Mouse (Mus musculus) v-Abl transformed pro-B cells (cell line): ENCODE data around the gene Trmt112.

Experiments used
- in situ Hi-C, 2 experiments: fragments of 400-800 bp; cut with MboI; formaldehyde crosslinking; loops; one replicate each; pipeline ENCODE4 v1.15.1; 2025; ENCODE audit not compliant: unreplicated experiment in 2 of 2

Trmt112 gene

DNA sequence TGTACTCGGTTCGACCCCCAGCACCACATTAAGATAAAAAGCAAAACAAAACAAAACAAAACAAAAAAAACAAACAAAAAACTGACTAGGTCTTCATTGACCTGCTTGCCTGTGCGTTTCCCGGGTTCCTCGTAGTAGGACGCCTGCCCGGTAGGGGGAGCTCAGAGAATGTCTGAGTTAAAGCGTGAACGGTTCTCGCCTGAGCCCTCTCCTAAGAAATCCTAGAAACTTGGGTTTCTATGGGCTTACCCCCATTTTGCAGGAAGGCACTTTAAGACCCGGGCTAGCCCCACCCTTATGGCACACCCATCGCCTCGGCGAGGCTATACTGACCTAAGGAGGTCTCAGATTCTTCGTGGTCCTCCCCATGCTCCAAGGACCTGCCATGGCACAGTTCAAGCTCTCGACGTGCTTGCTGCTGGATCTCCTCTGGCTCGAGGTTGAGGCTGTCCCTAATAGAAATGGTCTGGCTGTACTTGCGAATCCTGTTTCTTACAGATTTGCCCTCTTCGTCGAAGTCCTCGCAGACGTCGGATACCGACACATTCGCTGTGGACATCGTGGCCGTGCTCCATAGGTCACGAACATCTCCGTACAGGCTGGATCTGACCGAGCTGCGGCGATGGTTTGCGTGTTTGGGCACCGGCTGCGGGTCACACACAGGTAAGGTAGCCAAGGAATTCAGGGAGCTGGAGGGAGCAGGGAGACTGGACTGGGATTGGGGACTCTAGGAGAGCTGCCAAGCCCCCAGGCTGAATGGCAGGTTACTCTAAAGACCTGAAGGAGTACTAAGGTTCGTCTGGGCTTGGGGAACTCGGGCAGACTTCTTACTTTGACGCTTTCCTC, 15.2 kb downstream of the Trmt112 start:
- in situ Hi-C loops, result loop anchor here (5.0 kb wide), 2 partner anchors 53 to 98 kb away; partner anchors contain the start of gene Plcb3 (in 2 of the 2)

GRCm38 (mm10) chr19:6925307-6925573, 15.7 kb downstream of the Trmt112 start, which contains the start of gene Catsperz:
Gene Catsperz (minus strand): TSS chr19:6925380.
- in situ Hi-C loops, result no loop called here

DNA sequence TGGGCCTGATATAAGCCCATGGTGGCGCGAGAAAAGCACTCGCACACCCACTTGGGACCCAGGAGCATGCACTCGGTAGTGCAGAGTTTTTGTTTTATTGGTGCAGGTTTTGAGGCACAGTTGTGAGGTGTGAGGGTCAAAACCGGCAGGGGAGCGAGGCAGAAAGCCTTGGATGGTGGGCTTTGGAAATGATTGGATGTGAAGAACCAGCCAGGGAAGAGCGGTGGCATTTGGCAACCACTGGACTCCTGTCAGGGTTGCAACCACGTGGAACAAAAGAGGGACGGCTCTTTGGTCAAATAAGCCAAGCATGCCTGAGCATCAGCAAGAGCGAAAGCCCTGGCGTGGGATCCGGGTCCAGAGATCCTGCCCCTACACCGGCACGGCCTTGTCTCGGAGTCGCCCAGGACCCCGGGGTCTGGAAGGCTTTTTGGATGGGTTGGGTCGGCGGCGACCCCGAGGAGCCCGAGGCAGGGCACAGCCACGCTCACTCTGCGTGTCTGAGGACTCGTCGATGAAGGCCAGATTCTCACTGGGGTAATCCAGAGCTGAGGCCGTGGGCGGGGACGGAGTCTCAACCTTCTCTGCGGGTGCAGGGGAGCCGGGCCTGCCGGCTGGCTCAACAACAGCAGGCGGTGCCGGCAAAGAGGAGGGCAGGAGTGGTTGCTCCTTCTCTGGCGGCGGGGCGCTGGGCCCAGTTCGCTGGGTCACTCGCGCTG, 16.3 kb downstream of the Trmt112 start:
- in situ Hi-C loops, result no loop called here

DNA sequence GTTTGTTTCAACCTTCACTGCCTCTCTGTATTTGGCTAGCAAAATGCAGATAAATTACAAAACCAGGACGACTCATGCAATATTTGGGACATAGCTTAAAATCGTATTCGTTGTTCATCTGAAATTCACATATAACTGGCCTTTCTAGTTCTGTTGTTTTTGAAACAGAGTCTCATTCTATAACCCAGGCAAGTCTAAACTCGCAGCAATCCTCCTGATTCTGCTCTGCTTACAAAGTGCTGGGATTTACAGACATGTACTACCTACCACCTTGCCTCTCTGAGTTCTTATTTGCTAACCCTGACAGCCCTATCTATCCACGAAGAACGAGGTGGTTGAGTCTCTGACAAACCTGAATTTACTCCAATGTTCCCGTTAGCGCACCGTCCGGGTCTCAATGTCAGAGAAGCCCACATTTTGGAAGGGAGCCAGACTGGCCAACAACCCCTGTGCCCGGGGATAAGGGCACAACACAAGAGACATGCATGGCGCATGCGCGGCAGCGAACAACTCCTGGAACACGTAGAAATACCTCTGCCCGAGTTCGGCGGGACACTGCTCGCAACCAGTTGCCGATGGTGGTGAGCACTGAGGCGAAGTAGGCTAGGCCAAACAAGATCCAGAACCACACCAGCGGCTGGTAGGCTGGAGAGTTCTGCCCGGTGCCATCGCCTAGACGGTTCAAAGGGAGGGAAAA, 17.2 kb downstream of the Trmt112 start:
- in situ Hi-C loops, result no loop called here

DNA sequence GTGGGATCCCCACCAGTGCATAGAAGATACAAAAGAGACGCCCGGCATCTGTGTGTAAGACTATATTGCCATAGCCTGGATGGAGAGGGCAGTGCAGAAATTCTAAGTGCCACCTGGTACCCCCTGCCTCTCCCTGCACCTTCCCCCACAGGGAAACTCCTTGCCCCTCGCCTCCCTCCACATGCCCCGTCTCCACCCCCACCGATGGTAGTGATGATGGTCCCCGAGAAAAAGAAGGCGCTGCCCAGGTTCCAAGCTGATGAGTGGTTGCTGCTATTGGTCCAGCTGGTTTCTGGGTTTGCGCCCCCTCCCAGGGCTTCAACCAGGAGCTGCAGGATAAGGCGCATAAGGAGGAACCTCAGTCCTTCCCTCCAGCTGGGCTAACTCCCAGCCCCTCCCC, 18.6 kb downstream of the Trmt112 start:
- in situ Hi-C loops, result no loop called here

DNA sequence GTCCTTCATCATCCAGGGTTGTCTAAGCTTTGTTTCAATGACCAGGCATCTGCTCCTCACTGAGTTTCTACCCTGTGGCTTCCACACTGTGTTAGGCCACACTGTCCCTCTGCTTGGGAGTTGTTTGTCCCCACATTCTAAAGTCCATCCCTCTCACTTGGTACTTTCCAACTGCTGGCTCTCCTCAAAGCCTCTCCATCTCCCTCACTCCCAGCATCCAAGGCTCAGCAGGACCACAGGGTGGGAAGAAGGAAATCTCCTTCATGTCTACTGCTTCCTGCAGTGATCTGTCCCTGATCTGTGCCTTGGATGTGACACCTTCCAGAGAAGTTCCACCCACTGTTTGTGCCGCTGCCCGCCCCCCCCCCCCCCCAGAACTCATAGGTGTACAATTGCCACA, 21.5 kb downstream of the Trmt112 start:
- in situ Hi-C loops, result loop anchor here in 1 of 2 experiments (5.0 to 10.0 kb wide), 2 partner anchors 91 to 436 kb away; no protein-coding TSS in a partner anchor

DNA sequence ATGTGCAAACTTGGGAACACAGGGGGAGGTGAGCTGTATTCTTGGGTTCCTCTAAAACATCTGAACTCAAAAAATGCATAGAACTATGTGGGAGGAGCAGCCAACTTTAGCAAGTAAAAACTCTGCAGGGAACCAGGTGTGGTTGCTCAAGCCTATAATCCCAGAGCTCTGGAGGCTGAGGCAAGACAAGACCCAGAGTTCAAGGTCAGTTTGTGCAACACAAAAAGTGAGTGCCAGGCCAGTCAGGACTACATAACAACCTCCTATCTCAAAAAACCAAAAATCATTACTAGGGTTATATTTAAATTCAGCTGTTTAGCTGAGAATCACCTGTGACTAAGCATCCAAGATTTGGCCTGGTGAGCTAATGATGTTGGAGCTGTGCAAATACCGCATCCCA, 22.5 kb downstream of the Trmt112 start:
- in situ Hi-C loops, result loop anchor here in 1 of 2 experiments (5.0 to 10.0 kb wide), 2 partner anchors 90 to 437 kb away; no protein-coding TSS in a partner anchor

- in situ Hi-C loops, result loop anchor here in 1 of 2 experiments (5.0 to 10.0 kb wide), 2 partner anchors 89 to 438 kb away; no protein-coding TSS in a partner anchor
Observed at GRCm38 (mm10) chr19:6933102-6933435, 23.6 kb downstream of the Trmt112 start.

GRCm38 (mm10) chr19:6933436-6934194, 24.1 kb downstream of the Trmt112 start:
- in situ Hi-C loops, result loop anchor here in 1 of 2 experiments (5.0 to 10.0 kb wide), 2 partner anchors 89 to 439 kb away; no protein-coding TSS in a partner anchor

GRCm38 (mm10) chr19:6934195-6934977, 24.9 kb downstream of the Trmt112 start, which contains the start of gene Kcnk4:
Gene Kcnk4 (minus strand): TSS chr19:6934515.
- in situ Hi-C loops, result loop anchor here in 1 of 2 experiments (5.0 to 10.0 kb wide), 2 partner anchors 88 to 440 kb away; no protein-coding TSS in a partner anchor

DNA sequence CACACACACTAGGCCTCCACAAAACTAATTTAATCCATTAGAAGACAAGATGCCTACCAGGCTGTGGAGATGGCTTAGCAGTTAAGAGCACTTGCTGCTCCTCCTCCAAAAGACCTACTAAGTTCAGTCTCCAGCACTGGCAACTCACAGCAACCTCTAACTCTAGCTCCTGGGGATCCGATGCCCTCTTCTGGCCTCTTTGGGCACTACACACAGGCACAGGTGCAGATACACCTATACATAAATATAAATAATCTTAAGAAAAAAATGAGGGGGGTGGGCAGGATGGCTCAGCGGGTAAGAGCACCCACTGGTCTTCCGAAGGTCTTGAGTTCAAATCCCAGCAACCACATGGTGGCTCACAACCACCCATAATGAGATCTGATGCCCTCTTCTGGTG, 26.8 kb downstream of the Trmt112 start:
- in situ Hi-C loops, result loop anchor here (5.0 to 10.0 kb wide), 2 partner anchors 441 to 444 kb away; no protein-coding TSS in a partner anchor

GRCm38 (mm10) chr19:6937541-6938465, 28.3 kb downstream of the Trmt112 start:
- in situ Hi-C loops, result loop anchor here (5.0 to 10.0 kb wide), 2 partner anchors 443 to 446 kb away; no protein-coding TSS in a partner anchor

- in situ Hi-C loops, result loop anchor here (5.0 to 10.0 kb wide), 2 partner anchors 445 to 447 kb away; no protein-coding TSS in a partner anchor
Observed at GRCm38 (mm10) chr19:6939106-6940002, 29.9 kb downstream of the Trmt112 start.

- in situ Hi-C loops, result no loop called here
Observed at GRCm38 (mm10) chr19:6940396-6941351, 31.2 kb downstream of the Trmt112 start.

- in situ Hi-C loops, result no loop called here
Observed at GRCm38 (mm10) chr19:6941372-6942248, 32.1 kb downstream of the Trmt112 start, which contains the start of gene Bad. Gene Bad (plus strand): TSS chr19:6941861.
